In genomic region chr9:73045711-73046110, GRCm38 (mm10) we compare ENCODE assay signal across 7 mouse cellular contexts. TPM values are rescaled to one million over a fixed set of nuclear protein-coding genes. Genes with fewer than 3 reads are reported as not detected.
A peak's percentile ranks its signal among the peaks of the same experiment; 100 is the strongest.
DNase-seq lines count a peak whose midpoint lies in the region; ATAC-seq and TF ChIP-seq lines count a peak whose summit lies in the region.

No protein-coding gene starts in this region.

- no peak for ATAC-seq in intestine, embryonic 15.5 days
- no peak for ATAC-seq in neural tube, embryonic 13.5 days (ENCODE audit: low read depth)

- H3K27ac ChIP-seq in left cerebral cortex, adult 2 months: no peak overlapping the region
- no peak overlapping the region for H3K27ac ChIP-seq in cortical plate, adult 2 months (ENCODE audit: insufficient read depth, low read length)
- no peak overlapping the region for H3K27ac ChIP-seq in intestine, embryonic 15.5 days
- H3K27ac ChIP-seq in neural tube, embryonic 13.5 days (replicated peaks): no peak overlapping the region

- TF ChIP-seq POLR2A in cortical plate, adult 2 months (IDR thresholded peaks at IDR 0.05; ENCODE audit: extremely low read depth, insufficient read depth, low read length): no peak

- no peak for DNase-seq in left cerebral cortex, adult 2 months (ENCODE audit: extremely low spot score in 1 of 2, low spot score in 2 of 2)
- DNase-seq in left cerebral cortex, adult 18-20 months (ENCODE audit: low spot score in 2 of 2): no peak
- no peak for DNase-seq in T-cell, adult 2 months (ENCODE audit: low spot score)
- no peak for DNase-seq in gastrocnemius, adult 8-10 months (ENCODE audit: low spot score in 2 of 2)

- no peaks in the 10 kb centered on the region for H3K36me3 ChIP-seq in intestine, embryonic 15.5 days
- H3K36me3 ChIP-seq in neural tube, embryonic 13.5 days: no peaks in the 10 kb centered on the region

- H3K27me3 ChIP-seq in intestine, embryonic 15.5 days (replicated peaks): no peaks in the 10 kb centered on the region
- H3K27me3 ChIP-seq in neural tube, embryonic 13.5 days: no peaks in the 10 kb centered on the region; the same call in 1 of the 2 replicates

- WGBS in intestine, embryonic 15.5 days: 65% methylated on average over 10 of the region's 10 CpGs
- 70% methylated on average over 10 of the region's 10 CpGs for WGBS in neural tube, embryonic 13.5 days

- no peaks in the 10 kb centered on the region; the same call in 1 of the 2 replicates for H3K4me1 ChIP-seq in cortical plate, adult 2 months (ENCODE audit: control insufficient read depth, insufficient read depth, low read length)
- H3K4me1 ChIP-seq in intestine, embryonic 15.5 days (replicated peaks): peaks cover 11% of the 10 kb centered on the region
- peaks cover 19% of the 10 kb centered on the region for H3K4me1 ChIP-seq in neural tube, embryonic 13.5 days (replicated peaks)

- no peak for TF ChIP-seq CTCF in left cerebral cortex, adult 2 months (IDR thresholded peaks at IDR 0.05)
- TF ChIP-seq CTCF in cortical plate, adult 2 months (IDR thresholded peaks at IDR 0.05; ENCODE audit: extremely low read depth, insufficient read depth, low read length): no peak

- H3K9me3 ChIP-seq in intestine, embryonic 15.5 days: no peaks in the 10 kb centered on the region
- no peaks in the 10 kb centered on the region for H3K9me3 ChIP-seq in neural tube, embryonic 13.5 days

- peak overlapping the region; percentile 48; the same call in 1 of the 2 replicates for H3K9ac ChIP-seq in intestine, embryonic 15.5 days
- 0 out of 2 replicates have a peak overlapping the region, but pooled peaks have one; percentile 74 for H3K9ac ChIP-seq in neural tube, embryonic 13.5 days

- peak overlapping the region; percentile 90 for H3K4me2 ChIP-seq in intestine, embryonic 15.5 days (replicated peaks)
- peak overlapping the region; percentile 87 for H3K4me2 ChIP-seq in neural tube, embryonic 13.5 days

- intact Hi-C loops in left cerebral cortex, adult 2 months (cut with DNase I): no loop called here

- H3K4me3 ChIP-seq in left cerebral cortex, adult 2 months: peak overlapping the region; percentile 60
- peak overlapping the region; percentile 47 for H3K4me3 ChIP-seq in cortical plate, adult 2 months (ENCODE audit: insufficient read depth, low read length)
- peak overlapping the region; percentile 49 for H3K4me3 ChIP-seq in intestine, embryonic 15.5 days (replicated peaks)
- peak overlapping the region; percentile 45; the same call in 1 of the 2 replicates for H3K4me3 ChIP-seq in neural tube, embryonic 13.5 days

RNA-seq across cellular contexts. Expression of gene Rab27a, which starts 1.1 kb away (rescaled TPM):
- total RNA-seq in left cerebral cortex, adult 2 months (2021): 1 to 10 TPM; 7.5 to 8.9 TPM
- 1 to 10 TPM; 8.2 to 8.4 TPM for total RNA-seq in left cerebral cortex, adult 18-20 months (2021)
- polyA plus RNA-seq in cortical plate, adult 2 months (2012; rRNA removed): 2.8 and 3.0 TPM in 2 replicates
- polyA plus RNA-seq in intestine, embryonic 15.5 days (2015; fragmentation: Nextera tagmentation; extraction: Ambion mirVana): 7.9 and 9.0 TPM in 2 replicates
- 1.0 and 1.9 TPM in 2 replicates for polyA plus RNA-seq in neural tube, embryonic 13.5 days (2015; fragmentation: Nextera tagmentation; extraction: Ambion mirVana)
- 1 to 10 TPM in 3 of 4 experiments, under 1 TPM in 1; 0.46 to 2.0 (median 1.3) TPM for total RNA-seq in gastrocnemius, adult 8-10 months (2022)

RNA-seq across cellular contexts. Expression of gene Pigb, which starts 5.5 kb away (rescaled TPM):
- total RNA-seq in left cerebral cortex, adult 2 months (2021): 10 to 100 TPM; 15.4 to 16.2 TPM
- total RNA-seq in left cerebral cortex, adult 18-20 months (2021): 10 to 100 TPM; 12.4 to 13.5 TPM
- 17.0 and 20.1 TPM in 2 replicates for polyA plus RNA-seq in cortical plate, adult 2 months (2012; rRNA removed)
- polyA plus RNA-seq in intestine, embryonic 15.5 days (2015; fragmentation: Nextera tagmentation; extraction: Ambion mirVana): 14.0 and 14.9 TPM in 2 replicates
- polyA plus RNA-seq in neural tube, embryonic 13.5 days (2015; fragmentation: Nextera tagmentation; extraction: Ambion mirVana): 11.3 and 13.3 TPM in 2 replicates
- 1 to 10 TPM; 3.7 to 4.6 (median 4.2) TPM for total RNA-seq in gastrocnemius, adult 8-10 months (2022)

RNA-seq across cellular contexts. Expression of gene Khdc3, which starts 55.9 kb away (rescaled TPM):
- 1 to 10 TPM; 2.4 to 2.8 TPM for total RNA-seq in left cerebral cortex, adult 2 months (2021)
- 1 to 10 TPM; 1.7 to 2.3 TPM for total RNA-seq in left cerebral cortex, adult 18-20 months (2021)
- 0.27 and 0.40 TPM in 2 replicates for polyA plus RNA-seq in cortical plate, adult 2 months (2012; rRNA removed)
- not detected in 2 replicates for polyA plus RNA-seq in intestine, embryonic 15.5 days (2015; fragmentation: Nextera tagmentation; extraction: Ambion mirVana)
- not detected in 2 replicates for polyA plus RNA-seq in neural tube, embryonic 13.5 days (2015; fragmentation: Nextera tagmentation; extraction: Ambion mirVana)
- total RNA-seq in gastrocnemius, adult 8-10 months (2022): not detected

RNA-seq across cellular contexts. Expression of gene Gm20509, which starts 56.6 kb away (rescaled TPM):
- total RNA-seq in left cerebral cortex, adult 2 months (2021): not detected
- under 1 TPM in 1 of 2 experiments, not detected in 1; 0.49 TPM for total RNA-seq in left cerebral cortex, adult 18-20 months (2021)
- not detected in 2 replicates for polyA plus RNA-seq in cortical plate, adult 2 months (2012; rRNA removed)
- polyA plus RNA-seq in intestine, embryonic 15.5 days (2015; fragmentation: Nextera tagmentation; extraction: Ambion mirVana): 0.14 TPM in 1 of 2 replicates, not detected in the other
- polyA plus RNA-seq in neural tube, embryonic 13.5 days (2015; fragmentation: Nextera tagmentation; extraction: Ambion mirVana): not detected in 2 replicates
- total RNA-seq in gastrocnemius, adult 8-10 months (2022): not detected
